Comparison of ENCODE assay signal across 8 mouse cellular contexts in genomic region chr19:55251383-55252124, GRCm38 (mm10). TPM values are rescaled to one million over a fixed set of nuclear protein-coding genes. Genes with fewer than 3 reads are reported as not detected.
DNase-seq lines count a peak whose midpoint lies in the region; ATAC-seq and TF ChIP-seq lines count a peak whose summit lies in the region.

Gene Acsl5, plus strand, starts transcription at chr19:55251938.

- H3K4me2 ChIP-seq in neural tube, embryonic 14.5 days (ENCODE audit: low read depth, low read length): no peak within 1 kb of the TSS

- no peak within 1 kb of the TSS for H3K27ac ChIP-seq in cortical plate, adult 2 months (ENCODE audit: insufficient read depth, low read length)
- no peak within 1 kb of the TSS for H3K27ac ChIP-seq in neural tube, embryonic 14.5 days (ENCODE audit: low read depth, low read length)

- no peaks in the 10 kb centered on the region for H3K36me3 ChIP-seq in neural tube, embryonic 14.5 days (ENCODE audit: control insufficient read depth, insufficient read depth, low read length)

- peak within 1 kb of the TSS; percentile 33 for H3K4me3 ChIP-seq in lung, adult 2 months (replicated peaks; ENCODE audit: extremely low read depth, low read depth, low read length)
- H3K4me3 ChIP-seq in cortical plate, adult 2 months (ENCODE audit: insufficient read depth, low read length): no peak within 1 kb of the TSS; the same call in 1 of the 2 replicates
- no peak within 1 kb of the TSS for H3K4me3 ChIP-seq in neural tube, embryonic 14.5 days (ENCODE audit: low read depth, low read length)

- no peak for TF ChIP-seq POLR2A in lung, adult 2 months (IDR thresholded peaks at IDR 0.05; ENCODE audit: borderline replicate concordance, extremely low read depth, low read depth, low read length)
- TF ChIP-seq POLR2A in cortical plate, adult 2 months (IDR thresholded peaks at IDR 0.05; ENCODE audit: extremely low read depth, insufficient read depth, low read length): no peak

- no peak for DNase-seq in lung, adult 2 months
- no peak for DNase-seq in lung, postnatal 25 days (ENCODE audit: low spot score)
- no peak for DNase-seq in heart, postnatal 4 days
- no peak for DNase-seq in left cerebral cortex, postnatal 25 days (ENCODE audit: low spot score in 2 of 2)
- DNase-seq in frontal cortex, postnatal 36 days (ENCODE audit: low spot score in 2 of 2): no peak
- DNase-seq in MN1 (ENCODE audit: low spot score): no peak

- no peak for ATAC-seq in neural tube, embryonic 14.5 days (ENCODE audit: low read depth)

- WGBS in lung, adult 2 months: 80% methylated on average over 9 of the region's 9 CpGs
- 96% methylated on average over 9 of the region's 9 CpGs for WGBS in neural tube, embryonic 14.5 days

- TF ChIP-seq CTCF in lung, adult 2 months (IDR thresholded peaks at IDR 0.05; ENCODE audit: insufficient read depth, low read length): no peak
- no peak for TF ChIP-seq CTCF in cortical plate, adult 2 months (IDR thresholded peaks at IDR 0.05; ENCODE audit: extremely low read depth, insufficient read depth, low read length)

- intact Hi-C loops in left cerebral cortex, postnatal 25 days (cut with DNase I): no loop called here

- no peak within 1 kb of the TSS for H3K9ac ChIP-seq in neural tube, embryonic 14.5 days (replicated peaks; ENCODE audit: low read depth, low read length)

- H3K4me1 ChIP-seq in lung, adult 2 months (ENCODE audit: control insufficient read depth, insufficient read depth, low read length): peaks cover 4% of the 10 kb centered on the region; the same call in 1 of the 2 replicates
- peaks cover 1% of the 10 kb centered on the region for H3K4me1 ChIP-seq in cortical plate, adult 2 months (ENCODE audit: control insufficient read depth, insufficient read depth, low read length)
- H3K4me1 ChIP-seq in neural tube, embryonic 14.5 days (ENCODE audit: control insufficient read depth, insufficient read depth, low read length): 0 out of 2 replicates have a peak, but pooled peaks cover 7% of the 10 kb centered on the region

- H3K27me3 ChIP-seq in neural tube, embryonic 14.5 days (ENCODE audit: control insufficient read depth, insufficient read depth, low read length): no peaks in the 10 kb centered on the region

- no peaks in the 10 kb centered on the region for H3K9me3 ChIP-seq in neural tube, embryonic 14.5 days (ENCODE audit: control insufficient read depth, low read length)

RNA-seq across cellular contexts. Expression of gene Acsl5, which starts in this region (rescaled TPM):
- polyA plus RNA-seq in lung, adult 2 months (2012; rRNA removed): 34.4 and 53.2 TPM in 2 replicates
- 33.8 and 45.5 TPM in 2 replicates for polyA plus RNA-seq in cortical plate, adult 2 months (2012; rRNA removed)
- 10 to 100 TPM; 17.6 to 20.1 TPM for total RNA-seq in heart, postnatal 4 days (2021)
- total RNA-seq in left cerebral cortex, postnatal 25 days (2021): 10 to 100 TPM; 42.9 to 47.9 TPM
- polyA plus RNA-seq in neural tube, embryonic 14.5 days (2014; fragmentation: Nextera tagmentation; extraction: Ambion mirVana): 14.6 and 19.7 TPM in 2 replicates
